Mouse (Mus musculus): ENCODE results near the gene Pde10a. TPM values are rescaled to one million over a fixed set of nuclear protein-coding genes. Genes with fewer than 3 reads are reported as not detected.

Pde10a gene
- polyA plus RNA-seq, 1 experiment from 2014 or later = 1.8 TPM

GRCm38 (mm10) chr17:8533828-8534227 is 8.7 kb downstream of the Pde10a start:
- Histone ChIP-seq H3K4me2 (no peak overlapping the region), H3K36me3 (ENCODE audit: control insufficient read depth, insufficient read depth, low read length) (no peaks in the 10 kb centered on the region), H3K27me3 (replicated peaks; ENCODE audit: control insufficient read depth, insufficient read depth, low read length) (no peaks in the 10 kb centered on the region), H3K9me3 (ENCODE audit: control insufficient read depth, low read length) (no peaks in the 10 kb centered on the region), H3K9ac (ENCODE audit: low read depth, low read length) (no peak overlapping the region), H3K27ac (ENCODE audit: low read depth, low read length) (no peak overlapping the region), H3K4me1 (replicated peaks; ENCODE audit: control insufficient read depth, insufficient read depth, low read length) (no peaks in the 10 kb centered on the region), H3K4me3 (ENCODE audit: low read depth, low read length) (no peak overlapping the region)
- no peak for ATAC-seq (replicated peaks; ENCODE audit: low FRiP score)
- no peak for DNase-seq (ENCODE audit: low spot score)
- 33% methylated on average over 3 of the region's 3 CpGs for WGBS

GRCm38 (mm10) chr17:8536522-8536921 is 11.3 kb downstream of the Pde10a start:
- no peak overlapping the region for H3K27ac ChIP-seq (ENCODE audit: low read depth, low read length)
- H3K36me3 ChIP-seq (ENCODE audit: control insufficient read depth, insufficient read depth, low read length) = no peaks in the 10 kb centered on the region
- H3K9me3 ChIP-seq (ENCODE audit: control insufficient read depth, low read length) = no peaks in the 10 kb centered on the region
- no peak overlapping the region for H3K4me3 ChIP-seq (ENCODE audit: low read depth, low read length)
- DNase-seq (ENCODE audit: low spot score) (no peak), ATAC-seq (replicated peaks; ENCODE audit: low FRiP score) (no peak)
- WGBS = 71% methylated on average over 6 of the region's 6 CpGs
- no peaks in the 10 kb centered on the region for H3K4me1 ChIP-seq (replicated peaks; ENCODE audit: control insufficient read depth, insufficient read depth, low read length)
- H3K27me3 ChIP-seq (replicated peaks; ENCODE audit: control insufficient read depth, insufficient read depth, low read length) = no peaks in the 10 kb centered on the region
- H3K9ac ChIP-seq (ENCODE audit: low read depth, low read length) = no peak overlapping the region
- no peak overlapping the region for H3K4me2 ChIP-seq

GRCm38 (mm10) chr17:8538102-8538501 is 12.9 kb downstream of the Pde10a start:
- H3K4me3 ChIP-seq (ENCODE audit: low read depth, low read length) = no peak overlapping the region
- DNase-seq (ENCODE audit: low spot score) (no peak), ATAC-seq (replicated peaks; ENCODE audit: low FRiP score) (no peak)
- H3K4me1 ChIP-seq (replicated peaks; ENCODE audit: control insufficient read depth, insufficient read depth, low read length) = no peaks in the 10 kb centered on the region
- no peak overlapping the region for H3K9ac ChIP-seq (ENCODE audit: low read depth, low read length)
- H3K27me3 ChIP-seq (replicated peaks; ENCODE audit: control insufficient read depth, insufficient read depth, low read length) = no peaks in the 10 kb centered on the region
- no peaks in the 10 kb centered on the region for H3K9me3 ChIP-seq (ENCODE audit: control insufficient read depth, low read length)
- no peaks in the 10 kb centered on the region for H3K36me3 ChIP-seq (ENCODE audit: control insufficient read depth, insufficient read depth, low read length)
- H3K27ac ChIP-seq (ENCODE audit: low read depth, low read length) = no peak overlapping the region
- WGBS = 68% methylated on average over 3 of the region's 3 CpGs
- no peak overlapping the region for H3K4me2 ChIP-seq

- no peaks in the 10 kb centered on the region for H3K4me1 ChIP-seq (replicated peaks; ENCODE audit: control insufficient read depth, insufficient read depth, low read length)
- no peaks in the 10 kb centered on the region for H3K27me3 ChIP-seq (replicated peaks; ENCODE audit: control insufficient read depth, insufficient read depth, low read length)
- H3K9me3 ChIP-seq (ENCODE audit: control insufficient read depth, low read length) = no peaks in the 10 kb centered on the region
- 75% methylated on average over 14 of the region's 14 CpGs for WGBS
- no peak for DNase-seq (ENCODE audit: low spot score)
- no peak overlapping the region for H3K27ac ChIP-seq (ENCODE audit: low read depth, low read length)
- H3K4me2 ChIP-seq = no peak overlapping the region
- H3K36me3 ChIP-seq (ENCODE audit: control insufficient read depth, insufficient read depth, low read length) = no peaks in the 10 kb centered on the region
- H3K9ac ChIP-seq (ENCODE audit: low read depth, low read length) = no peak overlapping the region
- ATAC-seq (replicated peaks; ENCODE audit: low FRiP score) = no peak
- H3K4me3 ChIP-seq (ENCODE audit: low read depth, low read length) = no peak overlapping the region
Measured at GRCm38 (mm10) chr17:8541974-8542538, 16.9 kb downstream of the Pde10a start.

- Histone ChIP-seq H3K36me3 (ENCODE audit: control insufficient read depth, insufficient read depth, low read length) (no peaks in the 10 kb centered on the region), H3K9ac (ENCODE audit: low read depth, low read length) (no peak overlapping the region), H3K27ac (ENCODE audit: low read depth, low read length) (no peak overlapping the region), H3K9me3 (ENCODE audit: control insufficient read depth, low read length) (no peaks in the 10 kb centered on the region), H3K27me3 (replicated peaks; ENCODE audit: control insufficient read depth, insufficient read depth, low read length) (no peaks in the 10 kb centered on the region), H3K4me1 (replicated peaks; ENCODE audit: control insufficient read depth, insufficient read depth, low read length) (no peaks in the 10 kb centered on the region), H3K4me2 (no peak overlapping the region), H3K4me3 (ENCODE audit: low read depth, low read length) (no peak overlapping the region)
- WGBS = 82% methylated on average over 9 of the region's 9 CpGs
- ATAC-seq (replicated peaks; ENCODE audit: low FRiP score) (no peak), DNase-seq (ENCODE audit: low spot score) (no peak)
Measured at GRCm38 (mm10) chr17:8546366-8546765, 21.2 kb downstream of the Pde10a start.

GRCm38 (mm10) chr17:8548733-8549132 is 23.6 kb downstream of the Pde10a start:
- no peaks in the 10 kb centered on the region for H3K9me3 ChIP-seq (ENCODE audit: control insufficient read depth, low read length)
- H3K36me3 ChIP-seq (ENCODE audit: control insufficient read depth, insufficient read depth, low read length) = no peaks in the 10 kb centered on the region
- H3K4me2 ChIP-seq = no peak overlapping the region
- H3K4me3 ChIP-seq (ENCODE audit: low read depth, low read length) = no peak overlapping the region
- H3K27me3 ChIP-seq (replicated peaks; ENCODE audit: control insufficient read depth, insufficient read depth, low read length) = no peaks in the 10 kb centered on the region
- H3K4me1 ChIP-seq (replicated peaks; ENCODE audit: control insufficient read depth, insufficient read depth, low read length) = no peaks in the 10 kb centered on the region
- DNase-seq (ENCODE audit: low spot score) (no peak), ATAC-seq (replicated peaks; ENCODE audit: low FRiP score) (no peak)
- WGBS = 75% methylated on average over 4 of the region's 4 CpGs
- H3K27ac ChIP-seq (ENCODE audit: low read depth, low read length) = no peak overlapping the region
- no peak overlapping the region for H3K9ac ChIP-seq (ENCODE audit: low read depth, low read length)

GRCm38 (mm10) chr17:8551641-8552040 is 26.5 kb downstream of the Pde10a start:
- Histone ChIP-seq H3K27ac (ENCODE audit: low read depth, low read length) (no peak overlapping the region), H3K9ac (ENCODE audit: low read depth, low read length) (no peak overlapping the region), H3K27me3 (replicated peaks; ENCODE audit: control insufficient read depth, insufficient read depth, low read length) (no peaks in the 10 kb centered on the region), H3K4me3 (ENCODE audit: low read depth, low read length) (no peak overlapping the region), H3K9me3 (ENCODE audit: control insufficient read depth, low read length) (no peaks in the 10 kb centered on the region), H3K4me1 (replicated peaks; ENCODE audit: control insufficient read depth, insufficient read depth, low read length) (no peaks in the 10 kb centered on the region), H3K36me3 (ENCODE audit: control insufficient read depth, insufficient read depth, low read length) (no peaks in the 10 kb centered on the region), H3K4me2 (no peak overlapping the region)
- ATAC-seq (replicated peaks; ENCODE audit: low FRiP score) (no peak), DNase-seq (ENCODE audit: low spot score) (no peak)
- 76% methylated on average over 3 of the region's 3 CpGs for WGBS

GRCm38 (mm10) chr17:8552346-8553035 is 27.3 kb downstream of the Pde10a start:
- H3K9ac ChIP-seq (ENCODE audit: low read depth, low read length) = no peak overlapping the region
- no peaks in the 10 kb centered on the region for H3K9me3 ChIP-seq (ENCODE audit: control insufficient read depth, low read length)
- H3K4me1 ChIP-seq (replicated peaks; ENCODE audit: control insufficient read depth, insufficient read depth, low read length) = no peaks in the 10 kb centered on the region
- no peak overlapping the region for H3K4me2 ChIP-seq
- H3K4me3 ChIP-seq (ENCODE audit: low read depth, low read length) = no peak overlapping the region
- no peaks in the 10 kb centered on the region for H3K36me3 ChIP-seq (ENCODE audit: control insufficient read depth, insufficient read depth, low read length)
- DNase-seq (ENCODE audit: low spot score) = no peak
- ATAC-seq (replicated peaks; ENCODE audit: low FRiP score) = no peak
- 76% methylated on average over 8 of the region's 8 CpGs for WGBS
- no peak overlapping the region for H3K27ac ChIP-seq (ENCODE audit: low read depth, low read length)
- no peaks in the 10 kb centered on the region for H3K27me3 ChIP-seq (replicated peaks; ENCODE audit: control insufficient read depth, insufficient read depth, low read length)

- Histone ChIP-seq H3K4me2 (no peak overlapping the region), H3K9ac (ENCODE audit: low read depth, low read length) (no peak overlapping the region), H3K27me3 (replicated peaks; ENCODE audit: control insufficient read depth, insufficient read depth, low read length) (no peaks in the 10 kb centered on the region), H3K4me3 (ENCODE audit: low read depth, low read length) (no peak overlapping the region), H3K9me3 (ENCODE audit: control insufficient read depth, low read length) (no peaks in the 10 kb centered on the region), H3K27ac (ENCODE audit: low read depth, low read length) (no peak overlapping the region), H3K4me1 (replicated peaks; ENCODE audit: control insufficient read depth, insufficient read depth, low read length) (no peaks in the 10 kb centered on the region), H3K36me3 (ENCODE audit: control insufficient read depth, insufficient read depth, low read length) (no peaks in the 10 kb centered on the region)
- ATAC-seq (replicated peaks; ENCODE audit: low FRiP score) (no peak), DNase-seq (ENCODE audit: low spot score) (no peak)
- WGBS = 64% methylated on average over 3 of the region's 3 CpGs
Measured at GRCm38 (mm10) chr17:8553601-8554000, 28.4 kb downstream of the Pde10a start.
